Mouse (Mus musculus): ENCODE measurements around the gene Osbp2. TPM values are rescaled to one million over a fixed set of nuclear protein-coding genes. Genes with fewer than 3 reads are reported as not detected.
A peak's percentile ranks its signal among the peaks of the same experiment; 100 is the strongest.

Osbp2 gene
- total RNA-seq (2021) = 1 to 10 TPM; 1.1 to 1.3 TPM
- long read RNA-seq, experiment 1 = 0 reads
- long read RNA-seq, experiment 2, partial matches to known transcripts = 0 of 2 reads
- long read RNA-seq, experiment 2, other reads (novel, unspliced or antisense) = 2 of 2 reads

GRCm38 (mm10) chr11:3863454-3864112, at the start of gene Osbp2:
TSS of gene Osbp2 (minus strand) at chr11:3863903.
- peak; percentile 61 for DNase-seq (ENCODE audit: low spot score)

DNA sequence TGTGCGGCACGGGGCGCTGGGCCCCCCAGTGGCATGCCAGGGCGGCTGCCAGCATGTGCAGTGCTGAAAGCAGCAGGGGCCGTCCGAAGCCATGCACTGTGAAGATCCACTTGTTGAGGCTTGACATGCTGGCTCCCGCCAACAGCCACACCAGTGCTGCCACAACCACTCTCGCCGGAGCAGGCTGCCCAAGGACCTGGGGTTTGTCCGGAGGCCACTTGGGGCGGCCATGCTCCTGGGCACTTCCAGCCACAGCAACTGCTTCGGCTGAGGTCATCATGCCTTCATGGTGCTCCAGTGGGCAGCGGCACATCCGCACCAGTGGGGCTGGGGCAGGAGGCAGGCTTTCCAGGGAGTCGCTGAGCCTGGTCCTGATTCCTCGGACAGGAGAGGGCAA, 49.2 kb upstream of the Osbp2 start:
- peak; percentile 34 for DNase-seq (ENCODE audit: low spot score)

DNA sequence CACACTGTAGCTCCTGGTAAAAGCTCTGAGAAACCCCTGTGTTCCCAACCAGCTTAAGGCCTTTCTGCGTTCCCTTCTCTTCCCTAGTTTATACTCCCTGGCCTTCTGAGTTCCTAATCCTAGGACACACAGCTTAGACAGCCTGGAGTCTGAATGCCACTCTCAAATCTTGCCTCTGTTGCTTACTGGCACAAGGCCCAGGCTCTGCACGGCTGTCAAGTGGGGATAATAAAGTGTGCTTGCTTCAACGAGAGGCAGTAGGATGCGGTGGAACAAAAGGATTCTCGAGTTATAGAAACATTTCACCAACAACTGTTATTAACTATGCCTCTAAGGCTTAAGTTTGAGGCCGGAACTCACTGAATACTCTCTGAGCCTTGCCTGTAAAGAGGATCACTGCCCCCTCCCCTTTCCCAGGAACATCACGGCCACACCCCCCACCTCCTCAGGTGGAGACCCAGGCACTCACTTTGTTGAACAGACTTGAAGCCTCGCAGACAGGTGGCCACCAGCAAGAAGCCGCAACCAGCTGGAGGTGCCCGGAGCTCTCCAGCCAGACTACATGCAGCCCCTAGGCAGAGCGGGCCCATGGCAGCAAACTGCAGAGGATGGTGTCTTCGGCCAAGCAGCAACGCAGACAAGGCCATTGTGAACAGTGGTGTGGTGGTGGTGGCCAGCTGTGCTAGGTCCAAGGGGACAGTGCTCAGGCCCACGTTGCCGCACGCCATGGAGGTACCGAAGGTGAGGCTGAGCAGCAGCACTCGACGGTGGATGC, 48.6 kb upstream of the Osbp2 start:
- peak; percentile 47 for DNase-seq (ENCODE audit: low spot score)

DNA sequence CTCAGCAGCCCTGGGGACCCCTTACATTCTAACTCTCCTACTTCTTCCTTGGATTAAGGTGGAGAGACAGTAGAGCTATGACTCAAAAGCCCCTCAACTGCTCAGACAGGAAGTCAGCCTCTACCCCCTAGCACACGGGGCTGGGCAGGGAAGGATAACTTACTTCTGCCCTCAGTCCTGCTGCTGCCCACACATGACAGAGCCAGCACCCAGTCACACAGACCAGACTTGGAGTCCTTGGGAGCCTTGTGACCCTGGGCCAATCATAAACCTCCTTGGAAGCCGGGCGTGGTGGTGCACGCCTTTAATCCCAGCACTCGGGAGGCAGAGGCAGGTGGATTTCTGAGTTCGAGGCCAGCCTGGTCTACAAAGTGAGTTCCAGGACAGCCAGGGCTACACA, 47.7 kb upstream of the Osbp2 start:
- peak; percentile 17 for DNase-seq (ENCODE audit: low spot score)

DNA sequence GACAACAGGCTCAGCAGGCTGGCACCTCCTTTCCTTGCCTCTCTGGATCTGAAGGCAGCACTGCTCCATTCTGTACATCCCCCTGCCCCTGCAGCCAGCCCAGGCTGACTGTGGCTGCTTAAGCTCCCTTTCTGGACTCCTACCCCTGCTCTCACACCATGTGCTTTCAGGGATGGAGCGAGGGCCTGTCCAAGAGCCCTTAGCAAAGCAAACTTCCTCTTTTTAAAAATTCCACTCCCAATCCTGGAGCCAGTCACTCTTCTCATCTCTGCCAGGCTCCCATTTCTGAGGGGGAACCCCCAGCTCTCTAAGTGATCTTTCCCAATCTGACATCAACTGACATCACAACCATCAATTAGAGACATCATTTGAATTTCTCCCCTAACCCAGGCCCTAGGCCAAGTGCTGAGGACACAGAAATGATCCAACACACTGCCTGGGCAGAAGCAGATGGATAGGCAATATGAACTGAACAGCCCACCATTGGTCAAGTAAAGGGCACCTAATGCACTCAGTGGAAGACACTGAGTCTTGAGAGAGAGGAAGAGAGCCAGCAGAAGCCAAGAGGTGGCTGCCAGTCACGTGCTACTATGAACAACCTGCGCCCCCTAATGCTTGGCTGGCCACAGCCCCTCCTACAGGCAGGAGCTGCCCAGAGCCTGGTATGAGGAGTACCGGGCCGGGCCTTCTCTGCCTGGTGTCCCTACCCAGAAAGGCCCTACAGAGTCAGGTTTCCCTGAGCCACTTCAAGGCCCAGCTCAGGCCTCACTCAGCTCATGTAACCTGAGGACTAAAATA, 47.0 kb upstream of the Osbp2 start:
- DNase-seq (ENCODE audit: low spot score) = peak; percentile 72

DNA sequence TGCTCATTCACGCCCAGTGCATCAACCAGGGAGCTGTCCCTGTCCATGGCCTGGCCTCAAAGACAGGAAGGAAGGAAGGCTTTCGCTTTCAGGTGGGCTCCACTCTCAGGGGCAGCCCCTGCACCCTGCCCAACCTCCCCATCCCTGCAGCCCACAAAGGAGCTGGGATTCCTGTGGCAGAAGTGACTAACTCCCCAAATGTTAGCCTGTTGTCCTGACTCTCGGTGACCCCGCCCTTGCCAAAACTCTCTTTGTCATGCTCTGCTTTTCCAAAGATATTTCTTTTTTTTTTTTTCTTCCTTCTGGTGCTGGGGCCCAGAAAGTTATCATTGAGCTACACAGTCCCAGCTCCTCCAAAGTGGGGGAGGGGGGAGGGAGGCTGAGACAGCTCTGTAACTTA, 45.5 kb upstream of the Osbp2 start:
- no peak for DNase-seq (ENCODE audit: low spot score)

- DNase-seq (ENCODE audit: low spot score) = no peak
These were observed 41.7 kb upstream of the Osbp2 start for GRCm38 (mm10) chr11:3905446-3905845.

DNA sequence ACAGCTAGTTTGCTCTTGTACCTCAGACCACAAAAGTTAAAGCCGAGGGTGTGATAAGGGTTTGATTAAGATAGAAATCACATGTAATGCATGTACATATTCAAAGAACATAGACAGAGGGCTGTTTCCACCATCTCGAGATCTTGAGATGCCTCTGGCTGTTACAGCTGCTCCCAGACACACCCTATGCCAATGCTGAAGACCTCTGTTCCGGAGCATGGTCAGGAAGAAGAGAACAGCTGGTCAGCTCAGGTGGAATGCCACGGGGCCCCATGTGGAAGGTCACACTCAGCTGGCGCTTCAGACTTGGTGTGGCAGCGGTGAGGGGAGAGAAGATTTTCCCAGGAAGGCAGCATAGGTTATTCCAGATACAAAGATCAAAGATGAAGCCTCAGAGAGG, 41.0 kb upstream of the Osbp2 start:
- DNase-seq (ENCODE audit: low spot score) = no peak

GRCm38 (mm10) chr11:3903046-3903445, 39.3 kb upstream of the Osbp2 start:
- DNase-seq (ENCODE audit: low spot score) = peak; percentile 75

GRCm38 (mm10) chr11:3902516-3902915, 38.8 kb upstream of the Osbp2 start:
- no peak for DNase-seq (ENCODE audit: low spot score)

- no peak for DNase-seq (ENCODE audit: low spot score)
These were observed 36.6 kb upstream of the Osbp2 start for GRCm38 (mm10) chr11:3900296-3900695.

DNA sequence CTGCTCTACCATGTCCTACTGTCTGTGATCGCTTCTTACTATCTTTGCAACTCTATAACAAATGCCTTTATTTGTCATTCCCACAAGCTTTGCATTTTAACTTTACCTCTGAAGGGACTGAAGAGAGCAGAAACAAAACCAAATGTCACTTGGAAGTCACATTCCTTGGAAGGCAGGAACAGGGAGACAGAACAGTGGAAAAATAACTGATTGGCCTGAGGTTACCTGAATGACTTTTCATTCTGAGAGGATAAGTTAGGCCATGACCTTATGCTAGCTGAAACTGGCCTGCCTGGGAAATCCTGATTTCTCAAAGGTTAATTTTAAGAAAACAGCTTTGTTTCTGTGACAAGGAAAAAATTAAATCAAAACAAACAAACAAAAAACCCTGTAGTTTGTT, 32.2 kb upstream of the Osbp2 start:
- DNase-seq (ENCODE audit: low spot score) = no peak

- DNase-seq (ENCODE audit: low spot score) = no peak
These were observed 31.8 kb upstream of the Osbp2 start for GRCm38 (mm10) chr11:3895458-3895857.

DNA sequence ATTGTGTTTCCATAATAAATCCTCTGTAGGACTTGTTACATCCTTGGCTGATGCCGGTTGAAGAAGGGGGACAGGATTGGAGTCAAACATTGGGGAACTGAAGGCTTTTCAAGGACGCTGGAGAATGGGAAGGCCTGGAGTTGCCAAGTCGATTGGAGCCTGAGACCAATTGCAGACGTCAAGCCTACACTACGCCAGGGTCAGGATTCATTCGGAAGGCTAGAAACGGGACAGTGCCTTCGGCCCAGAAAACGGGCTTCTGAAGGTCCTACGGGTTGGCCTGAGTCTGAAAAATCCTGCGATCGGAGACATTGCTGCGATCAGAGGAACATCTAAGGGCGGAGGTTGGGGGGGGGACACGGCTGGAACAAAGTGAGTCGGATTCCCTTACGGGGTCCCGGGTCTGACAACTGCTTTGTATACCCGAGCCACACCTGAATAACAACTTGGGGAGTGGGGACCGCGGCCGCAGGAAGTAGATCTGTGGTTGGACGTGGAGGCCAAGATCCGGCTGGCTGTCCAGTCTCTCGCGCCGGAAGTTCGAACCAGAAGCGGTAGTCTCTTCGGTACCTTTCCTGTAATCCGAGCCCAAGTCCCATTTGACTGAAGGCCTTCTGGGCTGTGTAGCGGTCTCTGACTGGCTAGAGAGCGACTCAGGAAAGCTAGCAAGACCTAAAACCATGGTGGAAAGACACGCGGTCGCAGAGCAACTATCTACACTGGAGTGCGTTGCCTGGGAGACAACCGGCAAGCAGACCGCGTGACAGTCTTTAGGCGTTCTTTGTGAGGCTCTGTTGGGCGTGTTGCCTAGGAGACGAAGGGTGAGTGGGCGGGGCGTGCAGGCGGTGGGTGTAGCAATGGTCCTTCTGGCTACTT, 30.9 kb upstream of the Osbp2 start, which contains the start of the genes 4921536K21Rik and Dusp18:
Gene 4921536K21Rik (minus strand): TSS at position 693 of the 876 bp plus-strand sequence.
Gene Dusp18 (plus strand): TSS at position 835 of the 876 bp plus-strand sequence.
- peak; percentile 91 for DNase-seq (ENCODE audit: low spot score)

DNA sequence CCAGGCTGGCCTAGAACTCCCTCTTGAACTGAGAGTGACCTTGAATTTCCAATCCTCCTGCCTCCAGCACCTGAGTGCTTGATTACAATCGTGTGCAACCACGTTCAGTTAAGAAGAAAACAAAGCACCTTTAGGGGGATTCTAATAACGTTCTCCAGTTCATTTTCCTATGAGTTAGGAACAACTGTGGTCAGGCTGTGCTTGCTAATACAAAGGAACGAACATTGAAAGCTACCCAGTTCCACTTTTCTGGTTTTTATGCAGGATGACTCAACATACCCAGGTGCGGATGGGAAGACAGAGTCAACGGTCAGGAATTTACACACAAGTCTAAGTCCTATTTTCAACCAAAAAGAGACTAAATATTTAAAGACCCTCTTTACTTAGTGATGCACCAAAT, 30.3 kb upstream of the Osbp2 start:
- no peak for DNase-seq (ENCODE audit: low spot score)

DNA sequence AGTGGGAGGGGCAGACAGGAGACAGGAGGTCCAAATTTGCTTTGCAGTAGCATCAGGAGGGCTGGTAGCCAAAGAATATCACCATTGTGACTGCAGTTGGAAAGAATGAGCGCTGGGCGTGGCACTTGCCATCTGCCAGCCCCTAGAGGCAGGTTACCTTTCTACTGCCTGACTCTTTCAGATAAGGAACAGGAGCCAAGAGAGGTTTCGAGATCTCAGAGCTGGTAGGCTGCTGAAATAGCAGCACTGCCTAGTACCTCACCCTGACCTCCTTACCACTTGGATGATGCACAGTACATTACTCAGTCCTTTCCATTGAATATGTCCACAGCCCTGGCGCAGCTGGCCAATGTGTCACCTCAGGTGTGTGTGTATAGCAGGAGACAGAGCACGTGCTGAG, 23.6 kb upstream of the Osbp2 start:
- DNase-seq (ENCODE audit: low spot score) = no peak

DNA sequence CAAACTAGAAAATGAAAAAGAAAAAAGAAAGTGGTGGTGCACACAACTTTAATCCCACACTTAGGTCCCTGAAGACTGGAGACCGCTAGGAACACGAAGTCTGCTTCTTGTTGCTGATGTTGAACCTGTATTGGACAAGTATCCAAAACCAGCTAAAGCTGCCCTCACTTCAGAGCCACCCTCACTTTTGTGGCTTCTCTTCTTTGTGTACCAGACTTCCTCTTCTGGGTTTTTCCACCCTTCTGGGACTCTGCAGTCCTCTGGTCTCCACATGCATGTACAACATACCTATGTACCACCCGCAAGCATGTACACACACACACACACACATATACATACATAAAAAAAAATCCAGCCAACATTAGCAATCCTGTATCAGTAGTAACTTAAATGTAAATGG, 20.0 kb upstream of the Osbp2 start:
- no peak for DNase-seq (ENCODE audit: low spot score)

DNA sequence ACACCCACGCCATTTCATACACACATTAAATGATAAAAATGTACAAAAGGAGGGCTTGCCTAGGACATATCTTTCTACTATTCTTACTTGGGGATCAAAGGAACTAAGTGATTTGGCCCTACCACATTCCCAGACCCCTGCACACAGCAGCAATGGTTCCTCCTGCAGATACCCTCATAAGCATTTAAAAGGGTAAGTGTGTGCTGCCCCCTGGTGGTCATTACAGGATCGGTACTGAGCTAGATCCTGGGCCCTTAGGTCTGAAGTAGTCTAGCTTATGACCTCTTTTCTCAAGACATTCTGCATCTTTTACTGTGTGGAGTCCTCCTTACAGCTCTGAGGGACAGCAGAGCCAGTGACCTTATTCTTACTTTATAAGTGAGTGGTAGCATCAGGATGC, 16.1 kb upstream of the Osbp2 start:
- peak; percentile 68 for DNase-seq (ENCODE audit: low spot score)

DNA sequence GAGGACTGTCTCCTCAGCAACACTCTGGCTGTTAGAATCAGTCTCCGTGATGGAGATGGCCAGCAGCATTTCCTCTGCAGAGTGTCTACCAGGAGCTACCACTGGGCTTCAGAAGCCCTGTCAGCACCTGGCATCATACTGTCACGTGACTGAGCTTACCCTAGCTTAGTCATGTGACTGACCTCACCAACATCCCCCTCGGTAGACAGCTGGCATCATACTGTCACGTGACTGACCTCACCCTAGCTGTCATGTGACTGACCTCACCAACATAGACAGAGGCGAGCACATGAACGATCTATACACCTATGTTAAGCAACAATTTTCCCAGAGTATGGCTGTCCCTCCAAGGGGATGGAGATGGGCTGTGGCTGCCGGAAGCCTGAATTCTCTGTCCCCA, 15.0 kb upstream of the Osbp2 start:
- DNase-seq (ENCODE audit: low spot score) = no peak

- DNase-seq (ENCODE audit: low spot score) = no peak
These were observed 12.7 kb upstream of the Osbp2 start for GRCm38 (mm10) chr11:3876419-3876818.

DNA sequence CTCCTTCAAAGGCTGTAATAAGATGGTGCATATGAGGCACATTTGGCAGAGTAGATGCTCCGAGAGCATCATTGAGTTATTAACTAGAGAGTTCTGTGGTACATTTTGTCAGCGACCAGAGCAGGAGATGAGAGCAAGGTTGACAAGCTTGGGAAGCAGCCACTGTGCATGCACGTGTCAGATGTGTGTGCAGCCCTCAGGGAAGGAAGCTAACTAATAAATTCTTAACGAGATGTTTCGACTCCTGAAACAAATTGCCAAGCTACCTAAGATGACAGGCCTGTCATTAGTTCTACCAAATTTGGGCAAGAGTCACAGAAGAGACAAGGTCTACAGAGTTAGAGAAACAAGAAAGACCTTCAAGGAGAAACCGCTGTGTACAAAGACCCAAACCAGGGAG, 640 bp upstream of the Osbp2 start:
- DNase-seq (ENCODE audit: low spot score) = no peak

All from gastrocnemius, adult 18-20 months (tissue).